Mouse (Mus musculus) mature B cell (primary cell): ENCODE measurements around the gene Nptx1.

Experiments
- in situ Hi-C: fragments of 300-500 bp; cut with MboI; formaldehyde crosslinking; loops from 2 replicates; pipeline ENCODE4 v1.14.3; 2019

The Nptx1 gene

DNA sequence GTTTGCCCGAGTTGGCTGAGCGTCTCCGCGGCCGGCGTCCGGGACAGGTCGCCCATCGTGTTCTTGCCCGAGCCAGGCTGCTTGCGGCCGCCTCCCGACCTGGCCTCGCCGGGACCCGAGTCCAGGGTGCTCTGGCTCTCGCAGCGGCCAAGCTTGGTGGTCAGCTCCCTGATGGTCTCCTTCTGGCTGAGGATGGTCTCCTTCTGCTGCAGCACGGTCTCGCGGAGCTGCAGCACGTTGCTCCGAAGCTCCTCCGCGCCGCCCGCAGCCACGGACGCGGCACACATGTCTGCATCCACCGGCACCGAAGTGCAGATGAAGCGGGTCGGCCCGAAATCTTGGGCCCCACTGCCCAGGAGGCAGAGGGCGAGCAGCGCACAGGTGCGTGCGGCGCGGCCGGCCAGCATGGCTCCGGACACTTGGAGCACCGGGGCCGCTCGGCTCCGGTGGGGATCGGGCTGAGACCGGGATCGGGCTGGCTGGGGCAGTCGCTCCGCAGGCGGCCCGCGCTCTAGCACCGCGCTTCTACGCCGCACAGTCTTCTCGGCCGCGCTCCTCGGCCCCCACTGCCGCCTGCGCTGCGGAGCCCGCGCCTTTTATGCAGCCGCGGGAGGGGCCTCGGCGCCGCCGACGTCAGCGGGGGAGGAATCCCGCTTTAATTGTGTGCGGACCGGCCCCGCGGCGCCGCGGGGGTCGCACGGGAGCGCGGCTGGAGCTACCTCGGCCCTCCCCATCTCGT is at the start of gene Nptx1:
Gene Nptx1, minus strand, starts transcription at position 571 of the 739 bp plus-strand sequence.
- in situ Hi-C loops: no loop called here

DNA sequence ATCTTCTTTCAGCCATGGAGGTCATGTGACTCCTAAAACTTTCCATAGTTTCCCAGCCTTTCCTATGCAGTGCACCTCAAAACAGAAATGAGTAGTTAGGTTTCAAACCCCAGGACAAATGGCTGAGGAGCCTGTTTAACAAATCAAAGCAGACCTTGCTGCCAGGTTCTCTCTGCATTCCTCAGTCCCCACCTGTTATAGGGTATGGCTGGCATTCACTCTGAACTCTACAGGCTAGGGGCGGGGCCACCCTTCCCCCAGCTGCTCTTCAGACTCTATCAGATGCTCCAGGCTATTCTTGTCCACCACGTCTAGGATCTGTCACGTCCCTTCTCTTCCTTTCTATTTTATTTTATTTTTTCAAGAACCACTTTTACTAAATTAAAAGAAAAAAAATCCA is 46.4 kb upstream of the Nptx1 start:
- in situ Hi-C loops: no loop called here

- in situ Hi-C loops: no loop called here
Measured at GRCm38 (mm10) chr11:119589242-119589641, 41.7 kb upstream of the Nptx1 start.

DNA sequence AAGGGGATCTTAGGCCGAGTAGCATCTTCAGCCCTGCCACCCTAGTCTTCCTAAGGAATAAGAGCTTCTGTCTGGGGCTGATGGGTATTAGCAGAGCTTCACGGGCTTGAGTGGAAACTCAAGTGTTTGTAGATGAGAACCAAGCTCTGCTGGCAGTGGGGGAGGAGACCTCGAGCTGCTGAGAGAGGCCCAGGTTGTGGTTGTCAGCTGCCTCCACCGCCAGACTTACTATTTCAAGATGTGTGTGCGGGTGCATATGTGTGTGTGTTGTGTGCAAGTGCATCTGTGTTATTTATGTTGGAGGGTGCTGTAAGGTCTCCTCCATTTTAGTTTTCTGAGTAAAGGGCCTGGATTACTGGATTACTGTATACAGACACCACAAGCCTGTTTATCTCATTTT is 39.6 kb upstream of the Nptx1 start:
- in situ Hi-C loops: no loop called here

DNA sequence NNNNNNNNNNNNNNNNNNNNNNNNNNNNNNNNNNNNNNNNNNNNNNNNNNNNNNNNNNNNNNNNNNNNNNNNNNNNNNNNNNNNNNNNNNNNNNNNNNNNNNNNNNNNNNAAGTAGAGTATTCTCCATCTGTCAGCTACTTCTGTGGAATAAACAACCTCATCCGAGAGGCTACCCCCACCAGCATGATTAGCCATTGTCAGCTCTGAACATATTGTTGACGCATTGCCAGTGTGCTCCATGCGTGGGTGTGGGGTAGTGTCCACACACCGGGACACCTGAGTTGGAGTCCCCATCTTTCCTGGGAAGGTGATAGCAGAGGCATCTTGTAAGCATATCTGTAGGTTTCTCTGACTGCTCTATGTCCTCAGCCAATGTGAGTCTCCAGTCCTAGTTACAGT is 39.0 kb upstream of the Nptx1 start:
- in situ Hi-C loops: no loop called here

GRCm38 (mm10) chr11:119577721-119578120 is 30.2 kb upstream of the Nptx1 start:
- in situ Hi-C loops: no loop called here

- in situ Hi-C loops: no loop called here
Measured at GRCm38 (mm10) chr11:119576855-119577254, 29.3 kb upstream of the Nptx1 start.

GRCm38 (mm10) chr11:119572316-119573010 is 24.9 kb upstream of the Nptx1 start:
- in situ Hi-C loops: no loop called here

DNA sequence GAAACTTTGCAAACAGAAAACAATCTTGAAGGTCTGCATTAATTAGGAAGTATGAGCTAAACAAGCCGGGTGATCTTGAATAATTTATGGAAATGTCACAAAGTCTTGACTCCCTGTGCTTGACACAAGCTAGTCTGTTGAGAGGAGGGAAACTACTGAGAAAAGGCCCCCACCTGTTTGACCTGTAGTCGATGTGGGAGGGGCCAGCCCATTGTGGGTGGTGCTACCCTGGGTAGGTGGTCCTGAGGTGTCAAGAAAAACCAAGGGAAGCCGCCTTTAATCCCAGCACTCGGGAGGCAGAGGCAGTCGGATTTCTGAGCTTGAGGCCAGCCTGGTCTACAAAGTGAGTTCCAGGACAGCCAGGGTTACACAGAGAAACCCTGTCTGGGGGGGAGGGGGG is 18.6 kb upstream of the Nptx1 start:
- in situ Hi-C loops: no loop called here

DNA sequence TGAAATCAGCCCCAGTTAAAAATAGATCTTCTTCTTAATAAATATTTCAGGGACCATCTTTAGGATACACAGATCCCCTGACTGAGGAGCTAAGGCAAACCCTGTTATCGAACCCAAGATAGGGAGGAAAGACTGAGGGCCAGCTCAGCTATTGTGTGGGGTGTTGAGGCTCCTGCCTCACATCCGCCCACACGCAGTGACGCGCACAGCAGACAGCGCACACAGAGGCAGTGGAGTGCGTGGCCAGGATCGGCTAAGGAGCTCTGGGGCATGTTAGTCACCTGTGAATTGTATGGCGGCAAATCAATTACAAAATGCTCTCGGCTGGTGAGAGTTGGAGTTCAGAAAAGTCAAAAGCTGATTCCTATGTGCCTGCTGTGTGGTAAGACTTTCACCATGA is 18.1 kb upstream of the Nptx1 start:
- in situ Hi-C loops: no loop called here

GRCm38 (mm10) chr11:119565021-119565420 is 17.5 kb upstream of the Nptx1 start:
- in situ Hi-C loops: no loop called here

GRCm38 (mm10) chr11:119564383-119564782 is 16.8 kb upstream of the Nptx1 start:
- in situ Hi-C loops: no loop called here

DNA sequence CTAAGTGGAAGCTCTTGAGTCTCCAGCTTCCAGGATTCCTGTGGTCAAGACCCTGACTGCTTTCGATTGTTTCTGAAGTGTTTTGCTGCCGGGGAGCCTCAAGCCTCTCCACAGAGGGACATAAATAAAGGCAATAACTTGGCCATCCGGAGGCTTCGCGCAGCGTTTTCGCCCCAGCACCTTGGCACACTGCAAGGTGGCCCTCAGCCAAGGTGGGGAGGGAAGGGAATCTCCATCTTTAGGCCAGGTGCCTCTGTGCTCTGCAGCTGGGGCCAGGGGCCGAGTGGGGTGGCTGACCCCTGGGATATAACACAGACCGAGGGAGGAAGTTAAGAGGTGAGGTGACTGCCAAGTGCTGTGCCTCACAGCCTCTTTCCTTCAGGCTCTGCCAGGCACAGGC is 15.6 kb upstream of the Nptx1 start:
- in situ Hi-C loops: no loop called here

DNA sequence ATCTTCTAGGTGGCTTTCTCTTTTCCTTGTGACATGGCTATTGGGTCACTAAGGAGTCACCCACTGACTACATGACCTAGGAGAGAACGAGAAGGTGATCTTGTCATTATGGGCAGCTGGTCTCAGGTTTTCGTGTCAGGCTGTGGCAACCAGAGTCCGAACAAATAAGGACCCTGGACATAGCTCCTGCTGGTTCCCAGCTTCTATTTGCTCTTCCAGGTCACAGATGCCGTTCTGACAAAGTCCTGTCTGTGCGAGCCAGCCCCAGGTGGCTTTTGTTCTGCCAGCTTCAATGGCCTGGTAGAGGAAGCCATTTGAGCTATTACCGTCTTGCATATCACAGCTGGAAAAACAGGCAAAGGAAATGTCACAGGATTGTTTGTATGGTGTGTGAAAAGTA is 14.7 kb upstream of the Nptx1 start:
- in situ Hi-C loops: no loop called here

- in situ Hi-C loops: no loop called here
Measured at GRCm38 (mm10) chr11:119558870-119559610, 11.5 kb upstream of the Nptx1 start.

GRCm38 (mm10) chr11:119557940-119558869 is 10.7 kb upstream of the Nptx1 start:
- in situ Hi-C loops: no loop called here

DNA sequence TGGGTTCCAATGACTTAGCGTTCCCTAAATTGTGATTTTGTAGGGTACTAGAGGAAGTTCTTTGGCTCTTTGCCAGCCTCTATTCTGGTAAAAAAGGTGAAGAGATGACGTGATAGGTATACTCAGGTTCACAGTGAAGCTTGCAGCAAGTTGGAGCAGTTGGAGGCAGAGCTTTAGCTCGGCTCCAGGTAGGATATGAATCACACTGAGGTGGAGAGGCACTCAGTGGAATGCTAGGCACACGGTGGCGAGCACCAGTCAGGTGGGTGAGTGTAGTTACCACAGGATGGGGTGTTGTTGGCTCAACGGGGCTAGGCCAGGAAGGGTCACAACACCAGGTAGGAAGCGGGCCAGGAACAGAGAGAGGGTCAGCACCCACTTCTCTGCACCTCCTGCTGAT is 7.6 kb upstream of the Nptx1 start:
- in situ Hi-C loops: no loop called here

GRCm38 (mm10) chr11:119554706-119555105 is 7.2 kb upstream of the Nptx1 start:
- in situ Hi-C loops: no loop called here

- in situ Hi-C loops: no loop called here
Measured at GRCm38 (mm10) chr11:119552902-119553802, 5.6 kb upstream of the Nptx1 start.

GRCm38 (mm10) chr11:119552301-119552700 is 4.7 kb upstream of the Nptx1 start:
- in situ Hi-C loops: no loop called here

DNA sequence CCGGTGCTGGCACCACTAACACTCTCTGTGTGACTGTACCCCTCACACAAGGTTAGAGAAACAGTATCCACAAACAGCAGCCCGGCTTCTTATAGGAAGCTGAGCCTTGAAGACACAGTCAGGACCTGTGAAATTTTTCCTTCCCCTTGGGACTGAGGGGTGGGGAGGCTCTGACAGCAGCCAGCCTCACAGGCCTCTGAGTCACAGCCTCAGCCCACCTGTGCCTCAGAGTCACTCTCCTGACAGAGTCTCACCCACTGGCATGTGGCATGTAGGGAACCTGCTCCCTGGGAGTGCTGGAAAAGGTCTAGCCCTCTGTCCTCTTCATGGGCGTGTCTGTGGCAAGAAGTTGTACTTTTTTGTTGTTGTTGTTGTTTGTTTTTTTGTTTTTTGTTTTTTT is 3.9 kb upstream of the Nptx1 start:
- in situ Hi-C loops: no loop called here
